Mouse (Mus musculus) embryonic fibroblast, embryonic 13.5 days (primary cell): ENCODE measurements around the gene Gstcd.

Experiments used
- CTCF ChIP-seq: IDR thresholded peaks from 2 replicates; pipeline ENCODE4 v1.5.1; 2011; ENCODE audit warnings: mild to moderate bottlenecking, control low read depth, low read length, moderate library complexity, borderline replicate concordance; ENCODE audit not compliant: insufficient read depth
- POLR2A ChIP-seq: IDR thresholded peaks from 2 replicates; pipeline ENCODE4 v1.6.1; 2011; ENCODE audit warnings: low read depth, mild to moderate bottlenecking, control low read depth, low read length, moderate library complexity

DNA sequence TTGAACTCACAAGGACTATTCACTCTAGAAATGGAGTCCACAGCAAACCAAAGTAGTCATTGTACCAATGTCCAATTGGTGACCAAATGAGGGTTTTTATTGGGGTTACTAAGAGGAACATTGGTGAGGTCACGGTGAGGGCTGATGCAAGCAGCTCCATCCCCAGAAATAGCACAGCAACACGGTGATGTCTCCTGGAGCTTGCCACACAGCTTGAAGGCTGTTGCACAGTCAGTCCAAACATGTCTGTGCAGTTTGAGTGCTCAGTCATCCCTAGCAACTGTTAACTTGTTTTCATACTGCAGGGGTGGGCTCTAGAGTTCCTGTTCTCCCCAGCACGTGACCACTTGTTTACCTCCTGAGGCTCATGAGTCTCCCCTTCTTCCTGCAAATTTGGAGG lies 11.9 kb upstream of the Gstcd start:
- no peak for TF ChIP-seq POLR2A
- no peak for TF ChIP-seq CTCF
